Mouse (Mus musculus) myocyte (in vitro differentiated cells): ENCODE data around the gene Slc25a26. TPM values are rescaled to one million over a fixed set of nuclear protein-coding genes. Genes with fewer than 3 reads are reported as not detected.

Experiments
- H3K27me3 ChIP-seq: one replicate; pipeline ENCODE4 v1.6.1; 2011; ENCODE audit not compliant: control insufficient read depth, insufficient read depth, insufficient read length
- H3K36me3 ChIP-seq: one replicate; pipeline ENCODE4 v1.6.1; 2011; ENCODE audit not compliant: control insufficient read depth, insufficient read depth
- H3K4me2 ChIP-seq: one replicate; pipeline ENCODE4 v1.6.1; 2011; ENCODE audit warnings: low read depth, control low read depth
- H3K4me3 ChIP-seq: one replicate; pipeline ENCODE4 v1.5.1; 2011; ENCODE audit warnings: mild to moderate bottlenecking, control low read depth, moderate library complexity
- H3K79me2 ChIP-seq: one replicate; pipeline ENCODE4 v1.6.1; 2011; ENCODE audit not compliant: control insufficient read depth, insufficient read depth
- H3ac ChIP-seq: one replicate; pipeline ENCODE4 v1.6.1; 2011; ENCODE audit not compliant: control insufficient read depth, insufficient read length
- CEBPB ChIP-seq: IDR thresholded peaks from 2 replicates; pipeline ENCODE4 v1.6.1; 2011; ENCODE audit warnings: mild to moderate bottlenecking, moderate library complexity; ENCODE audit not compliant: poor library complexity, insufficient read depth, severe bottlenecking
- E2F4 ChIP-seq: IDR thresholded peaks from one replicate; pipeline ENCODE4 v1.6.1; 2011; ENCODE audit warnings: mild to moderate bottlenecking, control low read depth, moderate library complexity; ENCODE audit not compliant: insufficient read depth
- MAX ChIP-seq: IDR thresholded peaks from one replicate; pipeline ENCODE4 v1.6.1; 2011; ENCODE audit warnings: low read depth, mild to moderate bottlenecking, control low read depth
- MYOD1 ChIP-seq, 3 experiments: IDR thresholded peaks; one replicate each; pipeline ENCODE4 v1.6.1; 2011; ENCODE audit warnings: control low read depth in 2 of 3, low read depth in 2 of 3, mild to moderate bottlenecking in 2 of 3, moderate library complexity in 1 of 3; ENCODE audit not compliant: insufficient read length in 2 of 3, control insufficient read depth in 1 of 3
- MYOG ChIP-seq, 3 experiments: IDR thresholded peaks; one replicate each; pipeline ENCODE4 v1.6.1; 2011; ENCODE audit warnings: control low read depth in 2 of 3, low read depth in 2 of 3, mild to moderate bottlenecking in 2 of 3; ENCODE audit not compliant: insufficient read length in 2 of 3, control insufficient read depth in 1 of 3, insufficient read depth in 1 of 3
- POLR2A ChIP-seq: IDR thresholded peaks from one replicate; pipeline ENCODE4 v1.6.1; 2011; ENCODE audit warnings: low read depth, mild to moderate bottlenecking, control low read depth, moderate library complexity; ENCODE audit not compliant: insufficient read length
- POLR2AphosphoS2 ChIP-seq: IDR thresholded peaks from one replicate; pipeline ENCODE4 v1.6.1; 2011; ENCODE audit warnings: low read depth, control low read depth; ENCODE audit not compliant: insufficient read length
- REST ChIP-seq: IDR thresholded peaks from one replicate; pipeline ENCODE4 v1.6.1; 2011; ENCODE audit warnings: mild to moderate bottlenecking, control low read depth, moderate library complexity; ENCODE audit not compliant: insufficient read depth, insufficient read length
- SRF ChIP-seq: IDR thresholded peaks from one replicate; pipeline ENCODE4 v1.6.1; 2011; ENCODE audit warnings: low read depth; ENCODE audit not compliant: control insufficient read depth, insufficient read length
- TCF12 ChIP-seq: IDR thresholded peaks from one replicate; pipeline ENCODE4 v1.6.1; 2011; ENCODE audit warnings: mild to moderate bottlenecking, control low read depth; ENCODE audit not compliant: poor library complexity, insufficient read depth, severe bottlenecking
- TCF3 ChIP-seq: IDR thresholded peaks from one replicate; pipeline ENCODE4 v1.6.1; 2011; ENCODE audit warnings: low read depth, control low read depth; ENCODE audit not compliant: insufficient read length
- USF1 ChIP-seq: IDR thresholded peaks from one replicate; pipeline ENCODE4 v1.6.1; 2011; ENCODE audit warnings: low read depth, mild to moderate bottlenecking, control low read depth, moderate library complexity
- polyA plus RNA-seq: library from polyadenylated mRNA; unstranded; fragments of >200 nt; fragmentation: generic; extraction: Trizol; gene quantifications from one replicate; pipeline ENCODE4 v1.2.1, GENCODE M21; 2012; ENCODE audit warnings: missing spikeins

The Slc25a26 gene
- polyA plus RNA-seq, 1 experiment: 4.7 TPM

- Histone ChIP-seq H3K4me3 (no peak overlapping the region), H3K36me3 (no peaks in the 10 kb centered on the region), H3K79me2 (no peaks in the 10 kb centered on the region), H3K27me3 (no peaks in the 10 kb centered on the region), H3ac (no peak overlapping the region), H3K4me2 (no peak overlapping the region)
- TF ChIP-seq SRF (no peak), USF1 (no peak)
These were observed 63.2 kb downstream of the Slc25a26 start for GRCm38 (mm10) chr6:94563203-94563940.

- H3K27me3 ChIP-seq: no peaks in the 10 kb centered on the region
- H3K36me3 ChIP-seq: no peaks in the 10 kb centered on the region
- H3K4me2 ChIP-seq: no peak overlapping the region
- no peak overlapping the region for H3K4me3 ChIP-seq
- no peak overlapping the region for H3ac ChIP-seq
- no peaks in the 10 kb centered on the region for H3K79me2 ChIP-seq
- TF ChIP-seq SRF: no peak
- no peak for TF ChIP-seq CEBPB
- TF ChIP-seq POLR2A: no peak
- TF ChIP-seq TCF3: no peak
- TF ChIP-seq USF1: no peak
- no peak for TF ChIP-seq TCF12
- no peak for TF ChIP-seq REST
- TF ChIP-seq E2F4: no peak
- no peak for TF ChIP-seq MYOG (IDR thresholded peaks at IDR 0.05; ENCODE audit: control insufficient read depth in 1 of 3, insufficient read depth in 1 of 3, insufficient read length in 2 of 3, low read depth in 2 of 3)
- no peak for TF ChIP-seq MYOD1 (IDR thresholded peaks at IDR 0.05; ENCODE audit: control insufficient read depth in 1 of 3, insufficient read length in 2 of 3, low read depth in 2 of 3)
- TF ChIP-seq MAX: no peak
- TF ChIP-seq POLR2AphosphoS2: no peak
These were observed 65.6 kb downstream of the Slc25a26 start for GRCm38 (mm10) chr6:94565766-94566165.

- Histone ChIP-seq H3K4me2 (no peak overlapping the region), H3K79me2 (no peaks in the 10 kb centered on the region), H3K27me3 (no peaks in the 10 kb centered on the region), H3K4me3 (no peak overlapping the region), H3ac (no peak overlapping the region), H3K36me3 (no peaks in the 10 kb centered on the region)
- no peak for TF ChIP-seq TCF3
- peak; percentile 49; the same call in 1 of the 2 replicates for TF ChIP-seq CEBPB
These were observed 67.9 kb downstream of the Slc25a26 start for GRCm38 (mm10) chr6:94568040-94568439.

GRCm38 (mm10) chr6:94575526-94576166 lies 75.5 kb downstream of the Slc25a26 start:
- Histone ChIP-seq H3K4me2 (no peak overlapping the region), H3K27me3 (no peaks in the 10 kb centered on the region), H3ac (no peak overlapping the region), H3K79me2 (no peaks in the 10 kb centered on the region), H3K4me3 (no peak overlapping the region), H3K36me3 (no peaks in the 10 kb centered on the region)
- TF ChIP-seq POLR2AphosphoS2 (no peak), SRF (no peak), MYOG (IDR thresholded peaks at IDR 0.05; ENCODE audit: control insufficient read depth in 1 of 3, insufficient read depth in 1 of 3, insufficient read length in 2 of 3, low read depth in 2 of 3) (no peak), MAX (no peak), MYOD1 (IDR thresholded peaks at IDR 0.05; ENCODE audit: control insufficient read depth in 1 of 3, insufficient read length in 2 of 3, low read depth in 2 of 3) (no peak), E2F4 (no peak), POLR2A (no peak), CEBPB (no peak), USF1 (no peak), TCF12 (no peak), REST (no peak), TCF3 (no peak)

GRCm38 (mm10) chr6:94577991-94578390 lies 77.9 kb downstream of the Slc25a26 start:
- Histone ChIP-seq H3K4me2 (no peak overlapping the region), H3ac (no peak overlapping the region), H3K79me2 (no peaks in the 10 kb centered on the region), H3K4me3 (no peak overlapping the region), H3K36me3 (no peaks in the 10 kb centered on the region), H3K27me3 (no peaks in the 10 kb centered on the region)
- TF ChIP-seq TCF12: no peak
- no peak for TF ChIP-seq MYOD1 (IDR thresholded peaks at IDR 0.05; ENCODE audit: control insufficient read depth in 1 of 3, insufficient read length in 2 of 3, low read depth in 2 of 3)
